Mouse (Mus musculus): ENCODE results near the gene Map2k5. TPM values are rescaled to one million over a fixed set of nuclear protein-coding genes. Genes with fewer than 3 reads are reported as not detected.
A peak's percentile ranks its signal among the peaks of the same experiment; 100 is the strongest.

Map2k5 gene
- total and polyA plus RNA-seq, 2 experiments from 2014 or later, result 19.6 to 33.1 TPM

DNA sequence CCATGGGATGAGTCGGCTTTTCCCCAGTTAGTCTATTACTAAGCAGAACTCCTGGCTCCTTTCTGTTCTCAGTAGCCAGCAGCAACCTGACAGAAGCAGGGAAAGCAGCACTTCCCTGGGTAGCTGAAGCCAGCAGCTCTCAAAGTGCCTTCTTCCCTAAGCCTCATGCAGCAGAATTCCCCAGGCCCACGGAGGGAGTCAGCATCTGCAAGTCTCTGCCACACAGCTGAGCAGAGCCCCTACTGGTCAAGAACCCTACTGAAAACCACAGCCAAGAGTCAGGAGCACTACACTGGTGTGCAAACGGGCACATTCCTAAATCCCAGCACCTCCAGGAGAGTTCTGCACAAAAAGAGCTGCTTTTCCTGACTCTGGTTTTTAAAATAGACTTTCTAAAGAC is 17.3 kb downstream of the Map2k5 start:
- Histone ChIP-seq H3K27me3 (ENCODE audit: insufficient read depth, low read length) (no peaks in the 10 kb centered on the region), H3K36me3 (ENCODE audit: insufficient read depth, low read length) (no peaks in the 10 kb centered on the region), H3K4me1 (ENCODE audit: insufficient read depth, low read length) (no peaks in the 10 kb centered on the region), H3K9ac (replicated peaks; ENCODE audit: low read length) (no peak overlapping the region), H3K4me3 (ENCODE audit: low read length) (no peak overlapping the region), H3K4me2 (ENCODE audit: low read depth, low read length) (no peak overlapping the region), H3K27ac (no peak overlapping the region), H3K9me3 (ENCODE audit: low read length) (no peaks in the 10 kb centered on the region)
- WGBS, result 57% methylated on average over 3 of the region's 3 CpGs
- ATAC-seq, result no peak
- DNase-seq (ENCODE audit: low spot score), result peak; percentile 23
- TF ChIP-seq CTCF (IDR thresholded peaks at IDR 0.05; ENCODE audit: low read depth), result peak; percentile 53

DNA sequence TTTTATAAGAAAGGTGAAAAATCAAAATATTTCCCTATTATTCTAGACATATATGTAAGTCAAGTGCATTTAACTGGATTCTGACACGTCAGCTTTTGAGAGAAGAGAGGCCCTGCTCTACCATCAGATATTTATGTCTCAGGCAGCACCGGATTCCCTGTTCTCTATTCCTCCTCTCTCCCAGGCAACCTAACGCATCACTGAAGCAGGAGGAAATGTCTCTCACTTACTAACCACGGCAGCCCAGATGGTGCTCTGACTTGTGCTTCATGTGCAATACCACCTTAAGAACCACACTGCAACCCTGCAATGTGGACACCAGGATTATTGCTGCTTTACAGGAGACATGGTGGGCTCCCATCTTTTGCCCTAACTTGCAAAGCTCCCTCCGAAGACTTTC is 18.7 kb downstream of the Map2k5 start:
- Histone ChIP-seq H3K9ac (replicated peaks; ENCODE audit: low read length) (no peak overlapping the region), H3K4me2 (ENCODE audit: low read depth, low read length) (no peak overlapping the region), H3K4me3 (ENCODE audit: low read length) (no peak overlapping the region), H3K36me3 (ENCODE audit: insufficient read depth, low read length) (no peaks in the 10 kb centered on the region), H3K27ac (no peak overlapping the region), H3K4me1 (ENCODE audit: insufficient read depth, low read length) (no peaks in the 10 kb centered on the region), H3K9me3 (ENCODE audit: low read length) (no peaks in the 10 kb centered on the region), H3K27me3 (ENCODE audit: insufficient read depth, low read length) (no peaks in the 10 kb centered on the region)
- ATAC-seq (no peak), DNase-seq (ENCODE audit: low spot score) (no peak)
- 72% methylated on average over 5 of the region's 5 CpGs for WGBS
- TF ChIP-seq CTCF (IDR thresholded peaks at IDR 0.05; ENCODE audit: low read depth), result no peak

DNA sequence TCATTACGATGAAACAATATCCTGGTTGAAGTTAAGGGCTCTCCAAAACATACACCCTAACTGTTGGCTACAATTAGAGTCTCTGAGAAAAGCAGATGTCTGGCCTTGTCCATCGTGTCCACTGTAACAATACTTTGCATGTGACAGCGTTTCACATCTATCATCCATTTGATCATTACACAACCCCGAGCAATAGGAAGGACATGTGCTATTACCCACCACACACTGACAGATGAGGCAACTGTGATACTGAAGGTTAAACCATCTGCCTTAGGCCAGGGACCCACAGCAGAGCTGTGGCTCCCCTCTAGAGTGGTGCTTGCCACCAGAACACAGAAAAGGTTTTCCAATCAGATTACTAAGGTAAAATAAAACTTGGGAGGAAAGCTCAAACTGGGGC is 21.0 kb downstream of the Map2k5 start:
- no peak for TF ChIP-seq CTCF (IDR thresholded peaks at IDR 0.05; ENCODE audit: low read depth)
- no peaks in the 10 kb centered on the region for H3K36me3 ChIP-seq (ENCODE audit: insufficient read depth, low read length)
- no peak overlapping the region for H3K4me2 ChIP-seq (ENCODE audit: low read depth, low read length)
- 77% methylated on average over 4 of the region's 4 CpGs for WGBS
- H3K27ac ChIP-seq, result no peak overlapping the region
- no peaks in the 10 kb centered on the region for H3K9me3 ChIP-seq (ENCODE audit: low read length)
- H3K4me1 ChIP-seq (ENCODE audit: insufficient read depth, low read length), result no peaks in the 10 kb centered on the region
- ATAC-seq (no peak), DNase-seq (ENCODE audit: low spot score) (no peak)
- H3K9ac ChIP-seq (replicated peaks; ENCODE audit: low read length), result no peak overlapping the region
- H3K27me3 ChIP-seq (ENCODE audit: insufficient read depth, low read length), result no peaks in the 10 kb centered on the region
- no peak overlapping the region for H3K4me3 ChIP-seq (ENCODE audit: low read length)

DNA sequence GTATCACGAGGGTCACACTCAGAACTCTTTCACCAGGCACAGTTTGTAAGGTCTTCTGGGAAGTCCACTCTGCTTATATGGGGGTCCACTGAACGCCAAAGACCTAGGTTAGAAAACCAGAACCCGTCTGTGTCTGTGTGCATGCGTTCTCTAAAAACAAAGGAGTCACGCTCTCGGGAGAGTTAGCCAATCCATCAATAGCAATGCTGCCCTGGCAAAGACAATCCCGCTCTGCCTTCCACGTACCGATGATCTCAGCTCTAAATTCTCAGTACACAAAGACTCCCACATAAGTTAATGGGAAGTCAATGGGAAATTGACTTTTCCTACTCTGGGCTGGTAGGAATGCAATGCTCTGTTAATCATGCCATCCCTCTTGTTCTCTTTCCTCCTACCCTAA is 21.4 kb downstream of the Map2k5 start:
- no peak for DNase-seq (ENCODE audit: low spot score)
- WGBS, result 67% methylated on average over 9 of the region's 9 CpGs
- Histone ChIP-seq H3K9ac (replicated peaks; ENCODE audit: low read length) (no peak overlapping the region), H3K9me3 (ENCODE audit: low read length) (no peaks in the 10 kb centered on the region), H3K4me2 (ENCODE audit: low read depth, low read length) (no peak overlapping the region), H3K4me1 (ENCODE audit: insufficient read depth, low read length) (no peaks in the 10 kb centered on the region), H3K27ac (no peak overlapping the region), H3K27me3 (ENCODE audit: insufficient read depth, low read length) (no peaks in the 10 kb centered on the region), H3K4me3 (ENCODE audit: low read length) (no peak overlapping the region), H3K36me3 (ENCODE audit: insufficient read depth, low read length) (no peaks in the 10 kb centered on the region)
- no peak for TF ChIP-seq CTCF (IDR thresholded peaks at IDR 0.05; ENCODE audit: low read depth)
- no peak for ATAC-seq

DNA sequence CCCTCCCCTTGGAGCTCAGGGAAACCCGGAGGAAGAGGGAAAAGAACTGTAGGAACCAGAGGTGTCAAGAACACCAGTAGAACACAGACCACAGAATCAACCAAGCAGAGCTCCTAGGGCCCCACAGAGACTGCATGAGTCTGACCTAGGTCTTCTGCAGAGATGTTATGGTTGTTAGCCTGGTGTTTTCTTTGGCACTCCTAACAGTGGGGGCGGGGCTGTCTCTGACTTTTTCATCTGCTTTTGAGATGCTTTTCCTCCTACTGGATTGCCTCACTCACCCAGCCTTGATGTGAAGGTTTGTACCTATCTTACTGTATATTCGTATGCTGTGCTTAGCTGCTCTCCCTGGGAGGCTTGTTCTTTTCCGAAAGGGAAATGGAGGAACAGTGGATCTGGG is 23.5 kb downstream of the Map2k5 start:
- H3K27me3 ChIP-seq (ENCODE audit: insufficient read depth, low read length), result no peaks in the 10 kb centered on the region
- H3K9me3 ChIP-seq (ENCODE audit: low read length), result no peaks in the 10 kb centered on the region
- H3K36me3 ChIP-seq (ENCODE audit: insufficient read depth, low read length), result no peaks in the 10 kb centered on the region
- H3K4me1 ChIP-seq (ENCODE audit: insufficient read depth, low read length), result no peaks in the 10 kb centered on the region
- TF ChIP-seq CTCF (IDR thresholded peaks at IDR 0.05; ENCODE audit: low read depth), result no peak
- H3K9ac ChIP-seq (replicated peaks; ENCODE audit: low read length), result no peak overlapping the region
- H3K4me3 ChIP-seq (ENCODE audit: low read length), result no peak overlapping the region
- DNase-seq (ENCODE audit: low spot score) (no peak), ATAC-seq (no peak)
- H3K27ac ChIP-seq, result no peak overlapping the region
- 81% methylated on average over 4 of the region's 4 CpGs for WGBS
- no peak overlapping the region for H3K4me2 ChIP-seq (ENCODE audit: low read depth, low read length)

DNA sequence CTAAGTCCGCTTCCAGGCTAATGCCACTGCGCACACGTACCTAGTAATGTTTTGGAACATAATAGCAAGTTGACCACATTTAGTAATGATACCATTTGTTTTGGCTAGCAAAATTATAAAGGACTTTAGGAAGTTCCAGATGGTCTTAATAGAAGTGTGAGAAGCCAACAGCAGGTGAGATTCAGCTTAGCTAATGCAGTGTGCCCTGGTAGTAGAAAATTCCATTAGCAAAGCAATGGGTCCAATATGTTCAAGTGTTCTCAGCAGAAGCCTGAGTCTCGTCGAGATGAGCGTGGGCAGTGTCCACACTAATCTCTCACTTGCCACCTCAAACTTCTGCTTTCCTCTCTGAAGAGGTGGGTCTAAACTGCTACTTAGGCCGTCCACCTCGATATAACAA is 27.7 kb downstream of the Map2k5 start:
- H3K27ac ChIP-seq, result no peak overlapping the region
- DNase-seq (ENCODE audit: low spot score) (no peak), ATAC-seq (no peak)
- TF ChIP-seq CTCF (IDR thresholded peaks at IDR 0.05; ENCODE audit: low read depth), result no peak
- no peaks in the 10 kb centered on the region for H3K9me3 ChIP-seq (ENCODE audit: low read length)
- H3K4me2 ChIP-seq (ENCODE audit: low read depth, low read length), result no peak overlapping the region
- no peak overlapping the region for H3K4me3 ChIP-seq (ENCODE audit: low read length)
- no peak overlapping the region for H3K9ac ChIP-seq (replicated peaks; ENCODE audit: low read length)
- 91% methylated on average over 8 of the region's 8 CpGs for WGBS
- H3K36me3 ChIP-seq (ENCODE audit: insufficient read depth, low read length), result no peaks in the 10 kb centered on the region
- H3K4me1 ChIP-seq (ENCODE audit: insufficient read depth, low read length), result peaks cover 9% of the 10 kb centered on the region; the same call in 1 of the 2 replicates
- H3K27me3 ChIP-seq (ENCODE audit: insufficient read depth, low read length), result no peaks in the 10 kb centered on the region

DNA sequence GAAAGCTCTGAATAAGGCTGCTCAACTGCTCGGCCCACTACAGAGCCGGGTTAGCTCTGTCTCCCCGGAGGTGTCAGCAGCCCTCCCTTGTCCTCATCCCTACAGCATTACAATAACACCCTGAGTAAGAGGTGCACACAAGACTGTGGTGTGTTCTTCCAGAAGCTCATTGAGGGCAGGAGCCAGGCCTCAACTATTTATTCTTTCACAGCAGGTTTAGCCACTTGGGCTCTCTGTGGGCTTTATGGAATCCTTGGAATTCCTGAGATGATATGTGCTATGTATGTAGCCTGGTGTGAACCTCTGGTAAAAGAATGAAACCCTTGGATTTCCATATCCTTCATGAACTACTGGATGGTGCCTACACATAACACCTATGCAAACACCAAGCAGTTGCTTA is 28.5 kb downstream of the Map2k5 start:
- DNase-seq (ENCODE audit: low spot score) (no peak), ATAC-seq (no peak)
- H3K27me3 ChIP-seq (ENCODE audit: insufficient read depth, low read length), result no peaks in the 10 kb centered on the region
- H3K4me1 ChIP-seq (ENCODE audit: insufficient read depth, low read length), result peaks cover 9% of the 10 kb centered on the region; the same call in 1 of the 2 replicates
- no peaks in the 10 kb centered on the region for H3K36me3 ChIP-seq (ENCODE audit: insufficient read depth, low read length)
- no peak overlapping the region for H3K4me2 ChIP-seq (ENCODE audit: low read depth, low read length)
- H3K27ac ChIP-seq, result no peak overlapping the region
- no peak for TF ChIP-seq CTCF (IDR thresholded peaks at IDR 0.05; ENCODE audit: low read depth)
- H3K9ac ChIP-seq (replicated peaks; ENCODE audit: low read length), result no peak overlapping the region
- no peak overlapping the region for H3K4me3 ChIP-seq (ENCODE audit: low read length)
- no peaks in the 10 kb centered on the region for H3K9me3 ChIP-seq (ENCODE audit: low read length)
- 83% methylated on average over 3 of the region's 3 CpGs for WGBS

All from hindbrain, postnatal 0 days (tissue).